Mouse (Mus musculus) megakaryocyte, embryonic 14.5 days (primary cell): Measurements from ENCODE around the gene Fbn1.

Experiments used
- FLI1 ChIP-seq: IDR thresholded peaks from 2 replicates; pipeline ENCODE4 v1.6.1; 2012; ENCODE audit warnings: low read length, inconsistent platforms, mixed read lengths
- GATA1 ChIP-seq: IDR thresholded peaks from 3 replicates; pipeline ENCODE4 v1.6.1; 2012; ENCODE audit warnings: mixed read lengths, low read length, inconsistent platforms, borderline replicate concordance

DNA sequence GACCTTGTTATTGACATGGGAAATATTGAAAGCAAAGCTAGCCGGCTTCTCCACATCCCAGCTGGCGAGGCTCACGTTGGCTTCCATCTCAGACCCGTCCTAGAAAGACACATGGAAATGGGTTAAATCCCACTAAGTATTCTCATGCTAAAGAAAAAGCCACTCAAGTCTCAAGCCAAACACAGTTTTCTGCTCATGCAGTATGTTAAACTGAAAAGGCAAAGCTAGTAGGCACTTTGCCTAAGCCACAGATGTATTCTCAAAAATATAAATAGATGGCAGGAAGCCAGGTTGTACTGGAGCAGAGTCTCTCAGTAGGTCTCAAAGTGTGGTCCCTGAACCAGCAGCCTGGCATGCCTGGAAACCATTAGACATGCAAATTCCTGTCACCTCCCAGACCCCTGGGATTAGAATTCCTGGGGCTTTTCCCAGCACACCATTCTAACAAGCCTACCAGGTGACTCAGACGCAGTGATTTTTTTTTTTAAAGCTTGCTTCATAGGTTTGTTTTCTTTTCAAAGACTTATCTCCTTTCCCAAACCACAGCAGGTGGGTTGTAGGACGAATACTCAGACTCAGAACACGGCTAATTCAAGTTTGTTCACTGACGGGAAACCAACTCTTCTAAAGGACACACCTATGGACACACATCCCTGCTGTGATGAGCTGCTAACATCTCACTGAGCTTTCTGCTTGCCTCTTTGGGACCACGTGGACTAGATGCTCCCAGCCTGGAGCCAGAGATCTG lies 205.7 kb downstream of the Fbn1 start:
- TF ChIP-seq GATA1 (no peak), FLI1 (no peak)
